Mouse (Mus musculus) small intestine, adult 2 months (tissue): Measurements from ENCODE around the gene 9330182O14Rik.

Experiments
- CTCF ChIP-seq: fragments of 200-500 bp; IDR thresholded peaks from 2 replicates; pipeline ENCODE4 v1.5.1; 2012; ENCODE audit warnings: low read depth, mild to moderate bottlenecking, control low read depth, inconsistent platforms, low read length, moderate library complexity, mixed read lengths; ENCODE audit not compliant: insufficient replicate concordance, insufficient read length; ENCODE audit errors: extremely low read depth
- POLR2A ChIP-seq: fragments of 200-500 bp; IDR thresholded peaks from 2 replicates; pipeline ENCODE4 v1.6.1; 2012; ENCODE audit warnings: low read depth, mild to moderate bottlenecking, control low read depth, inconsistent platforms, low read length, moderate library complexity

GRCm38 (mm10) chr15:40168140-40168688, 34.0 kb downstream of the 9330182O14Rik start:
- no peak for TF ChIP-seq POLR2A
- TF ChIP-seq CTCF = no peak
